Mouse (Mus musculus): ENCODE results near the gene Sema6d.

GRCm38 (mm10) chr2:124659601-124660000, 569.8 kb downstream of the Sema6d start:
- TF ChIP-seq POLR2A (IDR thresholded peaks at IDR 0.05; ENCODE audit: insufficient read depth, low read length), result no peak
- TF ChIP-seq CTCF (IDR thresholded peaks at IDR 0.05; ENCODE audit: low read depth, low read length), result no peak
- no peak for TF ChIP-seq EP300 (IDR thresholded peaks at IDR 0.05; ENCODE audit: insufficient read depth, low read depth, low read length)

Measured in ES-Bruce4 (cell line).